Mouse (Mus musculus): ENCODE results near the gene Pcp4.

GRCm38 (mm10) chr16:96567428-96567827, 100.0 kb downstream of the Pcp4 start:
- no peak for TF ChIP-seq CTCF (IDR thresholded peaks at IDR 0.05; ENCODE audit: low read depth, low read length)
- no peak for TF ChIP-seq POLR2A (IDR thresholded peaks at IDR 0.05; ENCODE audit: extremely low read depth, insufficient read depth, low read length)

All from liver, adult 2 months (tissue).